Mouse (Mus musculus): Measurements from ENCODE around the gene St6galnac1.

DNA sequence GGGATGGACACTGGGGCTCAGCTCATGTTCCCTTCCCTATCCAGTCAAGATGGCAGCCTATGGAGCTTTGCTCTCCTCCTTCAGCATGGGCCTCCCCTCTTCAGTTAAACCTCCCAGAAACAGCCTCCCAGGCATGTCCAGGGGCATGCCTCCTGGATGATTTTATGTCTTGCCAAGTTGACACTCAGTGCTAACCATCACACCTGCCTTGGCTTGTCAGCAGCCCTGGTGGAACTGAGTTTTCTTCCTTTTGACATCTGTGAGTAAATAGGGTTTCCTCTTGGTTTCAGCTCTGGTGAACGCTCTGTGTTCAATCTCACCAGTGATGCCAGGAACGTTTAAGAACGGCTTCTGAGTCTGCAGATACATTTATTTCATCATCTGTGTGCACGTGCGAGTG, 27.4 kb upstream of the St6galnac1 start:
- TF ChIP-seq GATA1 (IDR thresholded peaks at IDR 0.05; ENCODE audit: borderline replicate concordance, low read length) (no peak), FLI1 (IDR thresholded peaks at IDR 0.05; ENCODE audit: low read length) (no peak)

Data from megakaryocyte, embryonic 14.5 days (primary cell).